In genomic region chr9:48635576-48636350, GRCm38 (mm10) we compare ENCODE assay signal across 15 mouse cellular contexts. TPM values are rescaled to one million over a fixed set of nuclear protein-coding genes. Genes with fewer than 3 reads are reported as not detected.
DNase-seq lines count a peak whose midpoint lies in the region; ATAC-seq and TF ChIP-seq lines count a peak whose summit lies in the region.
"Had no signal": no experiment of that assay in that cellular context is flagged by ENCODE, and none has a peak within 500 bp of the region (broad histone marks: within the 10 kb centered on the region; RNA-seq: fewer than 3 reads in every experiment).

No protein-coding gene starts in this region.

- TF ChIP-seq CTCF in stomach, postnatal 0 days (IDR thresholded peaks at IDR 0.05; ENCODE audit: low read depth), result no peak

- no peak for TF ChIP-seq EP300 in stomach, postnatal 0 days (optimal IDR thresholded peaks at IDR 0.05)

- H3K4me2 ChIP-seq in forebrain, embryonic 16.5 days (ENCODE audit: low read length), result no peak overlapping the region
- peak overlapping the region; percentile 39 for H3K4me2 ChIP-seq in kidney, embryonic 15.5 days
- H3K4me2 ChIP-seq in stomach, postnatal 0 days (replicated peaks; ENCODE audit: low read depth), result no peak overlapping the region
- H3K4me2 ChIP-seq: forebrain, embryonic 12.5 days had no signal

- no peaks in the 10 kb centered on the region for H3K36me3 ChIP-seq in forebrain, embryonic 10.5 days (replicated peaks)
- H3K36me3 ChIP-seq in forebrain, embryonic 16.5 days (ENCODE audit: control insufficient read depth, insufficient read depth), result no peaks in the 10 kb centered on the region
- H3K36me3 ChIP-seq in kidney, embryonic 15.5 days, result no peaks in the 10 kb centered on the region
- no peaks in the 10 kb centered on the region for H3K36me3 ChIP-seq in stomach, postnatal 0 days (ENCODE audit: control insufficient read depth, insufficient read depth, low read length)
- H3K36me3 ChIP-seq: forebrain, embryonic 12.5 days had no signal

- no peak overlapping the region for H3K27ac ChIP-seq in forebrain, embryonic 10.5 days
- no peak overlapping the region for H3K27ac ChIP-seq in forebrain, embryonic 16.5 days (ENCODE audit: low read length)
- H3K27ac ChIP-seq in kidney, embryonic 15.5 days, result no peak overlapping the region
- H3K27ac ChIP-seq in stomach, postnatal 0 days (replicated peaks), result no peak overlapping the region
- H3K27ac ChIP-seq: forebrain, embryonic 12.5 days had no signal

- H3K9me3 ChIP-seq in forebrain, embryonic 10.5 days, result no peaks in the 10 kb centered on the region
- H3K9me3 ChIP-seq in forebrain, embryonic 16.5 days (ENCODE audit: control insufficient read depth, low read length), result no peaks in the 10 kb centered on the region
- no peaks in the 10 kb centered on the region for H3K9me3 ChIP-seq in kidney, embryonic 15.5 days (replicated peaks)
- no peaks in the 10 kb centered on the region for H3K9me3 ChIP-seq in stomach, postnatal 0 days (ENCODE audit: control insufficient read depth, low read length)
- H3K9me3 ChIP-seq: forebrain, embryonic 12.5 days had no signal

- H3K4me3 ChIP-seq in forebrain, embryonic 10.5 days, result no peak overlapping the region
- no peak overlapping the region for H3K4me3 ChIP-seq in forebrain, embryonic 16.5 days (replicated peaks; ENCODE audit: low read length)
- no peak overlapping the region for H3K4me3 ChIP-seq in kidney, embryonic 15.5 days (replicated peaks)
- H3K4me3 ChIP-seq in stomach, postnatal 0 days (ENCODE audit: low read depth, low read length), result no peak overlapping the region
- H3K4me3 ChIP-seq: forebrain, embryonic 12.5 days had no signal

- ATAC-seq in forebrain, embryonic 16.5 days, result no peak
- ATAC-seq in kidney, embryonic 15.5 days (replicated peaks; ENCODE audit: low FRiP score), result no peak
- no peak for ATAC-seq in stomach, postnatal 0 days (ENCODE audit: low FRiP score, low TSS enrichment)

- peaks cover 25% of the 10 kb centered on the region for H3K27me3 ChIP-seq in forebrain, embryonic 10.5 days (ENCODE audit: poor library complexity, severe bottlenecking)
- H3K27me3 ChIP-seq in forebrain, embryonic 16.5 days (replicated peaks; ENCODE audit: control insufficient read depth, insufficient read depth, low read length), result peaks cover 12% of the 10 kb centered on the region
- H3K27me3 ChIP-seq in kidney, embryonic 15.5 days, result peaks cover 8% of the 10 kb centered on the region; the same call in 1 of the 2 replicates
- no peaks in the 10 kb centered on the region for H3K27me3 ChIP-seq in stomach, postnatal 0 days (ENCODE audit: control insufficient read depth, insufficient read depth, low read length)

- H3K4me1 ChIP-seq in forebrain, embryonic 10.5 days, result peaks cover 7% of the 10 kb centered on the region; the same call in 1 of the 2 replicates
- peaks cover 7% of the 10 kb centered on the region; the same call in 1 of the 2 replicates for H3K4me1 ChIP-seq in forebrain, embryonic 16.5 days (replicated peaks; ENCODE audit: control insufficient read depth, insufficient read depth, low read length)
- peaks cover 5% of the 10 kb centered on the region; the same call in 1 of the 2 replicates for H3K4me1 ChIP-seq in kidney, embryonic 15.5 days
- H3K4me1 ChIP-seq in stomach, postnatal 0 days (replicated peaks; ENCODE audit: control insufficient read depth, insufficient read depth), result no peaks in the 10 kb centered on the region
- H3K4me1 ChIP-seq: forebrain, embryonic 12.5 days had no signal

- DNase-seq in forebrain, embryonic 10.5 days (ENCODE audit: extremely low spot score, low spot score), result peak; percentile 11
- DNase-seq in kidney, postnatal 25 days, result no peak
- DNase-seq in right cerebral cortex, postnatal 10 days (ENCODE audit: low spot score in 2 of 2), result peak; percentile 12 to 16
- DNase-seq in right cerebral cortex, adult 18-20 months, result no peak
- DNase-seq in stomach, postnatal 0 days (ENCODE audit: low spot score), result peak; percentile 16
- DNase-seq in layer of hippocampus, adult 9-10 months (ENCODE audit: low spot score), result no peak
- DNase-seq: adrenal gland, adult 2 months; cerebellum, adult 2 months; kidney, postnatal 14 days; layer of hippocampus, postnatal 36 days; left cerebral cortex, postnatal 4 days; thymus, postnatal 36 days had no signal

- 54% methylated on average over 18 of the region's 18 CpGs for WGBS in forebrain, embryonic 10.5 days
- WGBS in forebrain, embryonic 16.5 days, result 47% methylated on average over 18 of the region's 18 CpGs
- 41% methylated on average over 18 of the region's 18 CpGs for WGBS in kidney, embryonic 15.5 days
- 33% methylated on average over 18 of the region's 18 CpGs for WGBS in stomach, postnatal 0 days

- no peak overlapping the region for H3K9ac ChIP-seq in forebrain, embryonic 16.5 days (replicated peaks; ENCODE audit: low read depth, low read length)
- H3K9ac ChIP-seq in kidney, embryonic 15.5 days, result no peak overlapping the region
- H3K9ac ChIP-seq in stomach, postnatal 0 days (ENCODE audit: low read length), result no peak overlapping the region
- H3K9ac ChIP-seq: forebrain, embryonic 12.5 days had no signal

RNA-seq across cellular contexts. Expression of gene Nnmt, which starts 30.8 kb away (rescaled TPM):
- polyA plus RNA-seq in forebrain, embryonic 10.5 days (2016; fragmentation: Nextera tagmentation; extraction: Ambion mirVana), result 0.73 and 1.2 TPM in 2 replicates
- 1.2 and 1.4 TPM in 2 replicates for polyA plus RNA-seq in forebrain, embryonic 16.5 days (2015; fragmentation: Nextera tagmentation; extraction: Ambion mirVana)
- 2.2 and 3.5 TPM in 2 replicates for polyA plus RNA-seq in kidney, embryonic 15.5 days (2015; fragmentation: Nextera tagmentation; extraction: Ambion mirVana)
- polyA plus RNA-seq in stomach, postnatal 0 days (2015; fragmentation: Nextera tagmentation; extraction: Ambion mirVana), result 3.3 and 5.3 TPM in 2 replicates

Comparison
In these comparisons a context has a peak if more than half of its experiments do, and no peak if none do; other contexts are left out.
1. DNase-seq: peak in forebrain, embryonic 10.5 days (single experiment), right cerebral cortex, postnatal 10 days (2 of 2) and stomach, postnatal 0 days (single experiment); none in kidney, postnatal 25 days (0 of 2), right cerebral cortex, adult 18-20 months (single experiment) and layer of hippocampus, adult 9-10 months (single experiment).